Mouse (Mus musculus) heart, adult 2 months (tissue): ENCODE results near the gene Agbl4. TPM values are rescaled to one million over a fixed set of nuclear protein-coding genes. Genes with fewer than 3 reads are reported as not detected.

Experiments used
- DNase-seq, 2 experiments: peaks; one replicate each; pipeline ENCODE4 v3.0.0; 2021
- H3K27ac ChIP-seq: fragments of 200-600 bp; 2 replicates; pipeline ENCODE4 v1.8.1; 2022
- H3K27me3 ChIP-seq: fragments of 200-500 bp; 2 replicates; pipeline ENCODE4 v1.6.1; 2012; ENCODE audit warnings: mild to moderate bottlenecking, low read length, inconsistent platforms, mixed read lengths; ENCODE audit not compliant: control insufficient read depth, insufficient read depth
- H3K36me3 ChIP-seq: fragments of 200-500 bp; 2 replicates; pipeline ENCODE4 v1.6.1; 2012; ENCODE audit warnings: low read length, inconsistent platforms; ENCODE audit not compliant: control insufficient read depth, insufficient read depth
- H3K4me1 ChIP-seq: fragments of 200-500 bp; 2 replicates; pipeline ENCODE4 v1.6.1; 2011; ENCODE audit warnings: low read length; ENCODE audit not compliant: control insufficient read depth, insufficient read depth
- H3K4me3 ChIP-seq: fragments of 200-600 bp; 2 replicates; pipeline ENCODE4 v1.8.1; 2022
- H3K79me2 ChIP-seq: fragments of 200-500 bp; replicated peaks from 2 replicates; pipeline ENCODE4 v1.6.1; 2012; ENCODE audit warnings: mild to moderate bottlenecking, inconsistent platforms, low read length, moderate library complexity, mixed read lengths; ENCODE audit not compliant: control insufficient read depth, insufficient read depth
- H3K9ac ChIP-seq: fragments of 200-500 bp; 2 replicates; pipeline ENCODE4 v1.6.1; 2012; ENCODE audit warnings: low read depth, mild to moderate bottlenecking, control low read depth, inconsistent platforms, low read length, mixed read lengths
- CTCF ChIP-seq: fragments of 200-600 bp; IDR thresholded peaks from 2 replicates; pipeline ENCODE4 v1.8.1; 2022; ENCODE audit warnings: antibody characterized with exemption, mild to moderate bottlenecking, moderate library complexity
- EP300 ChIP-seq: fragments of 200-500 bp; IDR thresholded peaks from 2 replicates; pipeline ENCODE4 v1.6.1; 2011; ENCODE audit warnings: low read depth, low read length, control low read depth; ENCODE audit not compliant: insufficient read depth
- POLR2A ChIP-seq: fragments of 200-500 bp; IDR thresholded peaks from 2 replicates; pipeline ENCODE4 v1.6.1; 2011; ENCODE audit warnings: mild to moderate bottlenecking, low read depth, low read length, control low read depth; ENCODE audit not compliant: insufficient read depth
- WGBS: fragments of 180-500 bp; shearing (Covaris S2); methylation state at CpG from one replicate; pipeline ENCODE4 v1.1.7; 2018; 5-methylcytosine and 5-hydroxymethylcytosine counted together
- intact Hi-C: fragments of 180-260 bp; cut with DNase I; formaldehyde crosslinking; loops from one replicate; pipeline ENCODE4 v1.15.1; 2025
- polyA plus RNA-seq: library from polyadenylated mRNA; depleted of rRNA; stranded (reverse); fragments of >200 nt; gene quantifications from 2 replicates; pipeline ENCODE4 v1.2.3, GENCODE M21; 2012
- total RNA-seq, 2 experiments: library from RNA; stranded (reverse); gene quantifications; 2 replicates each; pipeline ENCODE4 v1.2.3; 2021

Gene Agbl4
- total and polyA plus RNA-seq, 3 experiments: 0.08 to 0.39 (median 0.30) TPM

DNA sequence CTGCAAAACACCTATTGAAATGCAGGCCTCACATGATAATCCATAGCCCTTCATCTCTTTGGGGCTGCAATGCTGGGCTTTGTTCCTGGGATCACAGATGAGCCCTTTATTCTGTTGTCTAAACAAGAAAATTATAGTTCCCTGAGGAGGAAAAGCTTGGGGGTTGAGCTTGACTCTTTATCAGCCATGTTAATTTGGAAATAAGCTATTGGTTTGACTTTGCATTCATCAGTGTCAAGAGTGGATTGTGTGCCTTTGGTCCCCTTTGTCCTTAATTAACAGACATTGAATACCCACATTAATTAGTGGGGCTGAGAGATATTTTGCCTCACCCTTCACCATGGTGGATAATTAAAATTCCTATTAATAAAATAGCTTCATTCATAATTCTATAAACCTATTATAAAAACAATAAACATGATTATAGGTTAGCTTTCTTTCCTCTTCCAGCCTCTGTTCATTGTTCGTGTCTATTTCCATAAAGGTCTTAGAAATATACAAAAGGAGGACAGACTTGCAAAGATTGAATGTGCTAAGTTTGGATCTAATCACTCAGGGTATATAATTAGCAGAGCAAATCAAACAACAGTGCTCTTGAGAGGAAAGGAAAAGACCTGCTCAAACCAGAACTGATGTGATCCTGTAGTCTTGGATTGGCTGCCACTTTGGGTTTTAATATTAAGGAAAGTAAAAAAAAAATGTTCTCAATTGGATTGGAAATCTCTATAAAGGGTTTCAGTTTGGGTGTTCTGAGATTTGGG is 607.4 kb downstream of the Agbl4 start:
- H3K4me3 ChIP-seq: no peak overlapping the region
- H3K36me3 ChIP-seq: no peaks in the 10 kb centered on the region
- intact Hi-C loops: no loop called here
- no peak overlapping the region for H3K9ac ChIP-seq
- no peak for DNase-seq
- H3K27ac ChIP-seq: no peak overlapping the region
- no peaks in the 10 kb centered on the region for H3K4me1 ChIP-seq
- WGBS: 62% methylated on average over 1 of the region's 1 CpGs
- no peaks in the 10 kb centered on the region for H3K79me2 ChIP-seq
- no peaks in the 10 kb centered on the region for H3K27me3 ChIP-seq
- TF ChIP-seq CTCF (no peak), POLR2A (no peak), EP300 (no peak)

DNA sequence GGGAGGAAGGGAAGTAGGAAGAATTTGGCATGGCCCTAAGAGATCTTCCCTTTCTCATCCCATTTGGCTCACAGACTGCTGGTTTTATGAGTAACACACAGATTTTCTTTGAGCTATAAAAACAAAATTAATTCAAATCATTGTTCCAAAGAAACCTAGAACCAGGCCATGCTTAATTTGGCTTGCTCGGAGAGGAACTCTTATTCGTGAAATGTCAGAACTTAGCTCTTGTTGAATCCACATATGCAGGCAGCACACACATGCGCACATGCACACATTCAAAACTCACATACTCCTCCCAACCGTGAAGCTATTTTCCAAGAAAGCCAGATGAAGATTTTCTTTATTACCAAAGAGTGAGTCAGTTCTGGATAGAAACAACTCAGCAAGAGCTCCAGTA is 621.9 kb downstream of the Agbl4 start:
- Histone ChIP-seq H3K27ac (no peak overlapping the region), H3K4me3 (no peak overlapping the region), H3K4me1 (no peaks in the 10 kb centered on the region), H3K9ac (no peak overlapping the region), H3K79me2 (no peaks in the 10 kb centered on the region), H3K27me3 (no peaks in the 10 kb centered on the region), H3K36me3 (no peaks in the 10 kb centered on the region)
- WGBS: 88% methylated on average over 4 of the region's 4 CpGs
- TF ChIP-seq POLR2A (no peak), CTCF (no peak), EP300 (no peak)
- no peak for DNase-seq
- intact Hi-C loops: no loop called here

DNA sequence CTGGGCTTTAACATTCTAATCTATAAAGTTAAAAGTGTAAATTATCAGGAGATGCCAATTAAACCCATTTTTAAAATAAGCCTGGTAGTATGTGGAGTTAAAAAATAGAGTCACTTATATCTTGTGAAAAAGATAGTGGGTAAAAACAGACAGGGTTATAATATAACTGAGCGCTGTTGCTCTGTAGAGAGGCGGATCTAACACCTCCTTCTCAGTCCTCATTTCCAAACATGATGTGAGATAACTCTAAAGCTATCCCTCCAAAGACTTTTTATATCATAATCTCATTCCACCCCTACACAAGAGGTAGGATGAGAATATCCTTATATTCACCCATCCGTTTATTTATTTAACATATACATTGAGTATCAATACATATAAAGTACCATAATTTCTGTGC is 669.9 kb downstream of the Agbl4 start:
- H3K36me3 ChIP-seq: no peaks in the 10 kb centered on the region
- no peak overlapping the region for H3K9ac ChIP-seq
- 78% methylated on average over 3 of the region's 3 CpGs for WGBS
- H3K27ac ChIP-seq: no peak overlapping the region
- no peaks in the 10 kb centered on the region for H3K79me2 ChIP-seq
- intact Hi-C loops: no loop called here
- TF ChIP-seq CTCF: no peak
- no peak for TF ChIP-seq EP300
- no peak for TF ChIP-seq POLR2A
- H3K4me1 ChIP-seq: no peaks in the 10 kb centered on the region
- H3K4me3 ChIP-seq: no peak overlapping the region
- H3K27me3 ChIP-seq: no peaks in the 10 kb centered on the region
- no peak for DNase-seq

DNA sequence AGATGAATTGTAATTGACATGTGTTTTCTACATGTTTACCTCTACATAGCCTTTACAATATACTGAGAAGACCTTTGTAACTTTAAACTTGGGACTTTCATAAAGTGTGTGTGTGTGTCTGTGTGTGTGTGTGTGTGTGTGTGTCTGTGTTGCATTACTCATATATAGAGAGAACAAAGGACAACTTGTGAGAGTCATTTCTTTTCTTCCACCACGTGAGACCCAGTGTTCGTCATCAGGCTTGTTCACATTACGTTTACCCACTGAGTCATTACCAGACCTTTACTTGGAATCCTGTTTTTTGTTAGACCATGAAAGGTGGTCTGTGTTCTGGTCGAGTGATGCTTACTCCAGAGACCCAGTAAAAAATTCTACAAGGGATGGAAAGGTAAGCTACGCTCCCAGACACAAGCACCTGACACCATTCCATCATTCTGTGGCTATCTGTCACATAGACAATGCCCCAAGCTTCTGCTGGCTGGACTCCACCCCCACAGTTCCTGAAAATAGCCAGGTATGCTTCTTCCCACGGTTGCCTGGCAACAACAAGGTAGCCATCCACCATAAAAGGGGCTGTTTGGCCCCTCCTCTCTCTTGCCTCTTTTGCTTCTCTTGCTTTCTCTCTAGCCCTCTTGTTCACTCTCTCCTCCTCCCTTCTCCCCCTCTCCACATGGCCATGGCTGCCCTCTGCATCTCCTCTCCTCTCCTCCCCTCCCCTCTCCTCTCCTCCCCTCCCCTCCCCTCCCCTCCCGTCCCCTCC is 676.5 kb downstream of the Agbl4 start:
- Histone ChIP-seq H3K4me1 (no peaks in the 10 kb centered on the region), H3K79me2 (no peaks in the 10 kb centered on the region), H3K27ac (no peak overlapping the region), H3K36me3 (no peaks in the 10 kb centered on the region), H3K4me3 (no peak overlapping the region), H3K9ac (no peak overlapping the region), H3K27me3 (no peaks in the 10 kb centered on the region)
- intact Hi-C loops: no loop called here
- 61% methylated on average over 6 of the region's 7 CpGs for WGBS
- TF ChIP-seq CTCF (no peak), POLR2A (no peak), EP300 (no peak)
- no peak for DNase-seq

DNA sequence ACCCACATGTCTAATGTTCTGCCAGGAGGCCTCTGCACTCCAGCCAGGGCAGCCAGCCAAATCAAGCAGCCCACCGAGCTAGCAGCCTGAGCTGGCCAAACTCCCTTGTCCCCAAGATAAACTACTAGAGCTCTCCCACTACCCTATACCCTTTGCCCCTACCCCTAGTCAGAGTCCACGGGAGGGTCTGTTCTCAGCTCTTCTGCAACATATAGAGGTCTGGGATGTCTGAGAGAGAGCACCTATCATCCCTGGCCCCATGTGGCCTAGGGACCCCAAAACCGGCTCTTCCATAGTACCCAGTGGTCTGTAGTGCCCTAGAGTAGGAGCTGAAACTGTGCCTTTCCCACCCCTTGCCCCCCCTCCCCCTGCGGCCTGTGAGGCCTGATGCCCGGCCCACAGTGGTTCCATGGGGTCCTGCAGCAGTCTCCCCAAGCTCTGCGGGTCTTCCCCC is 677.3 kb downstream of the Agbl4 start:
- TF ChIP-seq CTCF (no peak), EP300 (no peak)
- H3K27me3 ChIP-seq: no peaks in the 10 kb centered on the region
- no peaks in the 10 kb centered on the region for H3K79me2 ChIP-seq
- H3K27ac ChIP-seq: no peak overlapping the region
- H3K36me3 ChIP-seq: no peaks in the 10 kb centered on the region
- intact Hi-C loops: no loop called here
- no peak for DNase-seq
- no peak overlapping the region for H3K9ac ChIP-seq
- H3K4me3 ChIP-seq: no peak overlapping the region
- WGBS: 65% methylated on average over 6 of the region's 6 CpGs
- no peaks in the 10 kb centered on the region for H3K4me1 ChIP-seq

DNA sequence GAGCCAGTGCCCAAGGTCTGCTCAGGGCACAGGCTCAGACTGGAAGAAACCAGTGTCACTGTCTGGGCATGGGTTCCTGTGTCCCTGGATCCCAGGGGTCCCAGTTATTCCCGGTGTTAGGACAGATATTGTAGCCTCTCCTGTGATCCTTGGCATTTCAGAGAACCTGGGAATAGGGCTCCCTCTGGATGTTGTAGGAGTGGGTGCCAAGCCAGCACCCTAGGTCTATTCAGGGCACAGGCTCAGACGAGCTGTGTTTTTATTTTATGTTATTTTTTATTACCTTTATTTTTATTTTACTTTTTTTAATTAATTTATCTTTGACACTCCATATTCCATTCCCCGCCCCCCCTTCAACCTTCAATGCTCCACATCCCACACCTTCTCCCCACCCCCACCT is 680.3 kb downstream of the Agbl4 start:
- H3K27me3 ChIP-seq: no peaks in the 10 kb centered on the region
- intact Hi-C loops: no loop called here
- WGBS: 74% methylated on average over 3 of the region's 3 CpGs
- H3K36me3 ChIP-seq: no peaks in the 10 kb centered on the region
- TF ChIP-seq POLR2A: no peak
- TF ChIP-seq EP300: no peak
- no peak for TF ChIP-seq CTCF
- H3K4me3 ChIP-seq: no peak overlapping the region
- no peak for DNase-seq
- H3K79me2 ChIP-seq: no peaks in the 10 kb centered on the region
- H3K9ac ChIP-seq: no peak overlapping the region
- H3K4me1 ChIP-seq: no peaks in the 10 kb centered on the region
- H3K27ac ChIP-seq: no peak overlapping the region
